11 mouse cellular contexts compared by ENCODE assay signal in the genomic region with DNA sequence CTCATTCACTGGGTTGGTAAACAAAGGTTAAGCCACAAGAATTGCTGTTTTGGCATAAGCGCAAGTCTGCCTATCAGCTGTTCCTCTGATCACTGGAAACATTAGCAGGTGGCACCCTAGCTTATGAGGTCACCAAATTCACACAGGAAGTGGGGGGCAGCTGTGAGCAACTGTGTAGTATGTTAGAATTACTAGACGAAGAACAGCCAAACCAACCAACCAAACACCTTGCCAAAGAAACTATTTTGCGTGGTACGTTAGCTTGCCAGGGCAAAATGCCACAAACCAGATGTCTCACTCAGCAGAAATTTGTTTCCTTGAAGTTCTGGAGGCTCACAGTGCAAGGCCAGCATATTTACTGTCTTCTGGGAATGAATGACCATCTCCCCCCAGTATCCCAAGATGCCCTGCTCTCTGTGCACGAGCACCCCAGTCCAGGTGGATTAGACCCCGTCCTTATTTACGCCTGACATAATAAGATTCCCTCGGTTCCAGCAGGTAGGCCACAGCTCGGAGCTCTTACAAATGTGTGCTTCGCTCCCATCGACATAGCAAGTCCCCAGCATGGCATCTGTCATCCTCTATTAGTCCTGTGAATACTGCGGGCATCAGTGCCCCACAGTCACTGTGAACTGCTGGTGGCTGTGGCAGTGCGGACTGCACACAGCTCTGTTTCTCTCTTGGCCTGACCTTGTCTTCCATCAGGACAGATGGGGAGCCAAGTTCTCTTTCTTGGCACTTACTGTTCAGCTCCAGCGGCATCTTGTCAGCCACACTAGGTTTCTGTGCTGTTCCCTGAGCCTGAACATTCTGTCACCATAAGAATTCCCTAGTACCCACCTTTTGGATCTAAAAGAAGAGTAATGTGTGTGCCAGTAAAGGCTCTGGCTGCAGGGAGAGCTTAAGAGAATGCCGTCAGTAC. TPM values are rescaled to one million over a fixed set of nuclear protein-coding genes. Genes with fewer than 3 reads are reported as not detected.
DNase-seq lines count a peak whose midpoint lies in the region; ATAC-seq and TF ChIP-seq lines count a peak whose summit lies in the region.
"Had no signal": no experiment of that assay in that cellular context is flagged by ENCODE, and none has a peak within 500 bp of the region (broad histone marks: within the 10 kb centered on the region; RNA-seq: fewer than 3 reads in every experiment).

No protein-coding gene starts in this region.

- ATAC-seq in hindbrain, postnatal 0 days: peak; percentile 44; the same call in 1 of the 2 replicates
- ATAC-seq in hindbrain, embryonic 14.5 days (ENCODE audit: low FRiP score): no peak
- no peak for ATAC-seq in midbrain, postnatal 0 days (ENCODE audit: low FRiP score)
- ATAC-seq in midbrain, embryonic 16.5 days: no peak
- ATAC-seq: intestine, embryonic 15.5 days; midbrain, embryonic 13.5 days had no signal

- H3K4me2 ChIP-seq in hindbrain, postnatal 0 days (ENCODE audit: low read depth, low read length): no peak overlapping the region
- no peak overlapping the region for H3K4me2 ChIP-seq in hindbrain, embryonic 14.5 days (replicated peaks)
- no peak overlapping the region for H3K4me2 ChIP-seq in midbrain, postnatal 0 days (ENCODE audit: low read depth, low read length, poor library complexity, severe bottlenecking)
- no peak overlapping the region for H3K4me2 ChIP-seq in midbrain, embryonic 16.5 days (ENCODE audit: low read length)
- H3K4me2 ChIP-seq: intestine, embryonic 15.5 days; midbrain, embryonic 13.5 days had no signal

- WGBS in hindbrain, postnatal 0 days: 64% methylated on average over 15 of the region's 15 CpGs
- 89% methylated on average over 15 of the region's 15 CpGs for WGBS in hindbrain, embryonic 14.5 days
- WGBS in midbrain, postnatal 0 days: 94% methylated on average over 15 of the region's 15 CpGs
- WGBS in midbrain, embryonic 16.5 days: 93% methylated on average over 15 of the region's 15 CpGs

- no peaks in the 10 kb centered on the region for H3K36me3 ChIP-seq in hindbrain, postnatal 0 days (ENCODE audit: insufficient read depth, low read length)
- no peaks in the 10 kb centered on the region for H3K36me3 ChIP-seq in hindbrain, embryonic 14.5 days (replicated peaks; ENCODE audit: control insufficient read depth, insufficient read depth)
- no peaks in the 10 kb centered on the region for H3K36me3 ChIP-seq in midbrain, postnatal 0 days (ENCODE audit: insufficient read depth, low read length)
- H3K36me3 ChIP-seq in midbrain, embryonic 16.5 days (ENCODE audit: control insufficient read depth, insufficient read depth, low read length): no peaks in the 10 kb centered on the region
- H3K36me3 ChIP-seq: G1E; midbrain, embryonic 13.5 days had no signal

- H3K9me3 ChIP-seq in hindbrain, postnatal 0 days (ENCODE audit: low read length): no peaks in the 10 kb centered on the region
- H3K9me3 ChIP-seq in hindbrain, embryonic 14.5 days (ENCODE audit: control insufficient read depth, low read length): no peaks in the 10 kb centered on the region
- H3K9me3 ChIP-seq in midbrain, postnatal 0 days (ENCODE audit: low read length): no peaks in the 10 kb centered on the region
- H3K9me3 ChIP-seq in midbrain, embryonic 16.5 days (replicated peaks; ENCODE audit: control insufficient read depth, low read length, poor library complexity, severe bottlenecking): no peaks in the 10 kb centered on the region
- H3K9me3 ChIP-seq: G1E; intestine, embryonic 15.5 days; midbrain, embryonic 13.5 days had no signal

- DNase-seq in hindbrain, postnatal 0 days (ENCODE audit: low spot score): peak; percentile 18
- DNase-seq in hindbrain, embryonic 14.5 days (ENCODE audit: low spot score): no peak
- peak; percentile 51 for DNase-seq in midbrain, postnatal 0 days (ENCODE audit: low spot score)
- DNase-seq in induced T-regulatory cell, adult 2 months (ENCODE audit: low read depth): peak; percentile 63
- no peak for DNase-seq in gastrocnemius, postnatal 36 days
- DNase-seq in urinary bladder, postnatal 10 days (ENCODE audit: low spot score): no peak

- no peaks in the 10 kb centered on the region for H3K4me1 ChIP-seq in hindbrain, postnatal 0 days (ENCODE audit: insufficient read depth, low read length)
- H3K4me1 ChIP-seq in hindbrain, embryonic 14.5 days (replicated peaks; ENCODE audit: control insufficient read depth, insufficient read depth, low read length): no peaks in the 10 kb centered on the region
- no peaks in the 10 kb centered on the region for H3K4me1 ChIP-seq in midbrain, postnatal 0 days (ENCODE audit: insufficient read depth, low read length)
- no peaks in the 10 kb centered on the region for H3K4me1 ChIP-seq in midbrain, embryonic 16.5 days (ENCODE audit: control insufficient read depth, insufficient read depth, low read length)
- H3K4me1 ChIP-seq: intestine, embryonic 15.5 days; midbrain, embryonic 13.5 days had no signal

- intact Hi-C loops in gastrocnemius, postnatal 36 days (cut with DNase I): loop anchor here (5.0 kb wide), 1 partner anchor 187 kb away; a partner anchor contains a TSS

- no peak overlapping the region for H3K9ac ChIP-seq in hindbrain, postnatal 0 days (replicated peaks; ENCODE audit: low read length)
- no peak overlapping the region for H3K9ac ChIP-seq in hindbrain, embryonic 14.5 days
- H3K9ac ChIP-seq in midbrain, postnatal 0 days (replicated peaks; ENCODE audit: low read length, poor library complexity, severe bottlenecking): no peak overlapping the region
- no peak overlapping the region for H3K9ac ChIP-seq in midbrain, embryonic 16.5 days (ENCODE audit: low read depth, low read length)
- H3K9ac ChIP-seq: intestine, embryonic 15.5 days; liver, embryonic 14.5 days; midbrain, embryonic 13.5 days had no signal

- no peaks in the 10 kb centered on the region for H3K27me3 ChIP-seq in hindbrain, postnatal 0 days (ENCODE audit: insufficient read depth, low read length)
- no peaks in the 10 kb centered on the region for H3K27me3 ChIP-seq in hindbrain, embryonic 14.5 days (ENCODE audit: control insufficient read depth, insufficient read depth, low read length)
- no peaks in the 10 kb centered on the region for H3K27me3 ChIP-seq in midbrain, postnatal 0 days (ENCODE audit: insufficient read depth, low read length)
- H3K27me3 ChIP-seq in midbrain, embryonic 16.5 days (ENCODE audit: control insufficient read depth, insufficient read depth, low read depth, low read length): no peaks in the 10 kb centered on the region
- H3K27me3 ChIP-seq: intestine, embryonic 15.5 days; midbrain, embryonic 13.5 days had no signal

- no peak for TF ChIP-seq CTCF in hindbrain, postnatal 0 days (IDR thresholded peaks at IDR 0.05; ENCODE audit: low read depth)
- TF ChIP-seq CTCF in midbrain, postnatal 0 days (IDR thresholded peaks at IDR 0.05): no peak

- no peak overlapping the region for H3K4me3 ChIP-seq in hindbrain, postnatal 0 days (ENCODE audit: low read length)
- H3K4me3 ChIP-seq in hindbrain, embryonic 14.5 days (replicated peaks; ENCODE audit: low read length): no peak overlapping the region
- H3K4me3 ChIP-seq in midbrain, postnatal 0 days (ENCODE audit: low read depth, low read length): no peak overlapping the region
- no peak overlapping the region for H3K4me3 ChIP-seq in midbrain, embryonic 16.5 days (ENCODE audit: low read depth, low read length)
- H3K4me3 ChIP-seq: intestine, embryonic 15.5 days; midbrain, embryonic 13.5 days had no signal

- H3K27ac ChIP-seq in hindbrain, postnatal 0 days: no peak overlapping the region
- no peak overlapping the region for H3K27ac ChIP-seq in hindbrain, embryonic 14.5 days
- H3K27ac ChIP-seq in midbrain, postnatal 0 days (ENCODE audit: low read depth, low read length): no peak overlapping the region
- no peak overlapping the region for H3K27ac ChIP-seq in midbrain, embryonic 16.5 days (ENCODE audit: low read length)
- H3K27ac ChIP-seq: intestine, embryonic 15.5 days; liver, embryonic 14.5 days; midbrain, embryonic 13.5 days had no signal

RNA-seq across cellular contexts. Expression of a gene that starts 28.5 kb away (rescaled TPM):
- total RNA-seq in hindbrain, postnatal 0 days (2014; rRNA removed): 7.2 and 15.1 TPM in 2 replicates
- polyA plus RNA-seq in hindbrain, postnatal 0 days (2015; fragmentation: Nextera tagmentation; extraction: Ambion mirVana): 6.2 and 9.4 TPM in 2 replicates
- 7.2 and 8.7 TPM in 2 replicates for polyA plus RNA-seq in hindbrain, embryonic 14.5 days (2014; fragmentation: Nextera tagmentation; extraction: Ambion mirVana)
- 8.3 and 13.9 TPM in 2 replicates for total RNA-seq in midbrain, postnatal 0 days (2014; rRNA removed)
- 6.6 and 8.7 TPM in 2 replicates for polyA plus RNA-seq in midbrain, postnatal 0 days (2015; fragmentation: Nextera tagmentation; extraction: Ambion mirVana)
- 8.5 and 10.3 TPM in 2 replicates for polyA plus RNA-seq in midbrain, embryonic 16.5 days (2015; fragmentation: Nextera tagmentation; extraction: Ambion mirVana)
- 1 to 10 TPM; 2.4 to 4.2 TPM for total RNA-seq in gastrocnemius, postnatal 36 days (2021)

Comparison
In these comparisons a context has a peak if more than half of its experiments do, and no peak if none do; other contexts are left out.
1. DNase-seq: peak in hindbrain, postnatal 0 days (single experiment), midbrain, postnatal 0 days (single experiment) and induced T-regulatory cell, adult 2 months (single experiment); none in hindbrain, embryonic 14.5 days (single experiment), gastrocnemius, postnatal 36 days (0 of 2) and urinary bladder, postnatal 10 days (single experiment).